Mouse (Mus musculus) heart, embryonic 13.5 days (tissue): ENCODE results near the gene Rabl2. TPM values are rescaled to one million over a fixed set of nuclear protein-coding genes. Genes with fewer than 3 reads are reported as not detected.

ENCODE experiments used
- ATAC-seq: fragments of 200-750 bp; cut with Nextera tagmentation; 2 replicates; pipeline ENCODE4 v1.8.0; 2017; ENCODE audit warnings: moderate TSS enrichment; ENCODE audit not compliant: insufficient number of reproducible peaks, low FRiP score, low TSS enrichment; ENCODE audit errors: extremely low read depth
- H3K27ac ChIP-seq: fragments of 300-500 bp; sonication (generic); replicated peaks from 2 replicates; pipeline ENCODE4 v1.5.1; 2015; ENCODE audit warnings: moderate library complexity, mild to moderate bottlenecking, inconsistent platforms
- H3K27me3 ChIP-seq: fragments of 300-500 bp; sonication (generic); replicated peaks from 2 replicates; pipeline ENCODE4 v1.6.1; 2015; ENCODE audit warnings: mild to moderate bottlenecking, inconsistent platforms
- H3K36me3 ChIP-seq: fragments of 300-500 bp; sonication (generic); 2 replicates; pipeline ENCODE4 v1.6.1; 2015; ENCODE audit warnings: mild to moderate bottlenecking, inconsistent platforms
- H3K4me1 ChIP-seq: fragments of 300-500 bp; sonication (generic); 2 replicates; pipeline ENCODE4 v1.6.1; 2015; ENCODE audit warnings: inconsistent platforms
- H3K4me2 ChIP-seq: fragments of 300-500 bp; sonication (generic); 2 replicates; pipeline ENCODE4 v1.6.1; 2015; ENCODE audit warnings: inconsistent platforms, mild to moderate bottlenecking, moderate library complexity
- H3K4me3 ChIP-seq: fragments of 300-500 bp; sonication (generic); 2 replicates; pipeline ENCODE4 v1.5.1; 2015; ENCODE audit warnings: moderate library complexity, mild to moderate bottlenecking, inconsistent platforms
- H3K9ac ChIP-seq: fragments of 300-500 bp; sonication (generic); 2 replicates; pipeline ENCODE4 v1.6.1; 2015; ENCODE audit warnings: inconsistent platforms, mild to moderate bottlenecking, moderate library complexity
- H3K9me3 ChIP-seq: fragments of 300-500 bp; sonication (generic); 2 replicates; pipeline ENCODE4 v1.6.1; 2016; ENCODE audit warnings: inconsistent platforms
- WGBS: fragments of 180-500 bp; shearing (Covaris S2); methylation state at CpG from one replicate; pipeline ENCODE4 v1.1.7; 2015; ENCODE audit warnings: mixed read lengths; 5-methylcytosine and 5-hydroxymethylcytosine counted together
- polyA plus RNA-seq: library from polyadenylated mRNA; unstranded; fragments of >200 nt; fragmentation: Nextera tagmentation; extraction: Ambion mirVana; gene quantifications from 2 replicates; pipeline ENCODE4 v1.2.1, GENCODE M21; 2015

Rabl2 gene
- polyA plus RNA-seq, 1 experiment from 2014 or later: 21.4 TPM

DNA sequence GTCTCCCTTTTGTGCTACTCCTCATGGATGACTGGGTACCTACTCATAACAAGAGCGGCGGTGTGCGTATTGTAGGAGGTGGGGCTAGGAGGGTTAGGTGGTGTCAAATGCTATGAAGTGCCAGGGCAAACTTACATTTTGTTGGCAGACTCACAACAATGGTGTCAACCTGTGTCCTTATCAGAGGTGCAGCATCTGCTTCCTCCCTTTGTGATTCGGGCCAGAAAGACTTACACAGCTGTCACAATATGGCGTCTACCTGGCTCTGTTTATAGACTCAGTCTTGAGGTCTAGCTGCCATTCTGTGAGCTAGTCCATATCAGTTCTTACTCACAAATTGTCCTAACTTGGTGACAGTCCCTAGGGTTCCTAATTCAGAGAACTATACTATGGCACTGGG, 6.6 kb downstream of the Rabl2 start:
- Histone ChIP-seq H3K4me3 (no peak overlapping the region), H3K4me2 (no peak overlapping the region), H3K27ac (no peak overlapping the region), H3K27me3 (no peaks in the 10 kb centered on the region), H3K4me1 (no peaks in the 10 kb centered on the region), H3K9me3 (no peaks in the 10 kb centered on the region), H3K36me3 (peaks cover 29% of the 10 kb centered on the region), H3K9ac (no peak overlapping the region)
- no peak for ATAC-seq
- 68% methylated on average over 5 of the region's 5 CpGs for WGBS

DNA sequence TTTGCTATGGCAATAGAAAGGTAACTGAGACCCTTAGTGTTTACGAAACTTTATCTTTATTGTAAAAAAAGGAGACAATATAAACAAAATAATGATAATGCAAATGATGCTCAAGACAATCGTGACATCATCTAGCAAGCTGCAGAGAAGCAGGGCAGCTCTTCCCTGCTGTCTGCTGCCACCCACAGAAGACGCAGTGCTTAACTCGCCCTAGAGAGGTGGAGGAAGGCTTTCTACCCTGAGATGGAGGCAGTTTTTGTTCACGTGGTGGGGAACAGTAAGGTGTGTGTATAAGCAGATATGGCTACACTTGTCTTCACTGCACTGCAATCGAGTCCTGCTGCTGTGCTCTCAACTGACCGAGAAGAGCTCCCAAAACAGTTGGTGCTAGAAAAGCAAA, 9.2 kb downstream of the Rabl2 start:
- no peaks in the 10 kb centered on the region for H3K9me3 ChIP-seq

DNA sequence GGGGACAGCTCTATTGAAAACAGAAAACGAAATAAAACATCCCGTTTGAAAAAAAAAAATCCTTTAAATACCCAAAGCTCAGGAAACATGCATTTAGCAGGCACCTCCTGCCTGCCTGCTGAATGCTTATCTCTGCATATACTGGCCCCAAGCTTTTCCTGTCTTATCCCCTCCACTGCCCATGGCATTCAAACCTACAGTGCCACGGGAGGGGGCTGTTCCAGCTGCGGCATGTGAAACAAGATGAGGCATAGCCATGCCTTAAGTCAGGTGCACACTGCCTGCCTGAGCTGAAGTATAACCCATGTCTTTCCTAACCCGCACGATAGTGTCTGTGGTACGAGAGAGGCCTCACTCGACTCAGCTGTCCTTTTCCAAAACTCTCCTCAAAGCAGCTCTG, 19.6 kb downstream of the Rabl2 start:
- Histone ChIP-seq H3K27ac (no peak overlapping the region), H3K27me3 (no peaks in the 10 kb centered on the region), H3K9ac (no peak overlapping the region), H3K4me2 (no peak overlapping the region), H3K4me1 (no peaks in the 10 kb centered on the region), H3K9me3 (no peaks in the 10 kb centered on the region), H3K36me3 (no peaks in the 10 kb centered on the region), H3K4me3 (no peak overlapping the region)
- WGBS: 48% methylated on average over 8 of the region's 8 CpGs
- ATAC-seq: no peak

More for the DNA sequence above, 9.2 kb downstream of the Rabl2 start:
- Histone ChIP-seq H3K27me3 (no peaks in the 10 kb centered on the region), H3K4me3 (no peak overlapping the region), H3K4me1 (no peaks in the 10 kb centered on the region), H3K4me2 (no peak overlapping the region), H3K36me3 (peaks cover 24% of the 10 kb centered on the region), H3K9ac (no peak overlapping the region), H3K27ac (no peak overlapping the region)
- no peak for ATAC-seq
- 78% methylated on average over 7 of the region's 7 CpGs for WGBS

DNA sequence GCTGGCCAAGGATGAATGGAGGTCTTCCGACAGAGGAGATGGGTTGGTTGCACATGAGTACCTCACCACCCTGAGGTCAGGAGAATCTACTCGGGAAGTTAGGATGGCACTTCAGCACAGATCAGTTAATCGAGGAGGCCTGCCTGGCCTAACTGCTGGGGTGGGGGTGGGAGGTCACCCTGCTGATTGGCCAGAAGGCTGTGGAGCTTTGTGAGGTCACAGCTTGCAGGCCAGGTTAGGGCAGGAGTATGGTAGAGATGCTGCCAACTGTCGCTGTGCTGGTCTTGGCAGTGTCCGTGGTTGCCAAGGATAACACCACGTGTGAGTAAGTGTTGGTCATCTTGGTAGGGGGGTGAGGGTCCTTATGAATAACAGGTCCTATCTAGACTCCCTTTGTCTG, 23.6 kb downstream of the Rabl2 start, which contains the start of gene Acr:
Gene Acr, plus strand, starts transcription at position 213 of the 400 bp plus-strand sequence.
- ATAC-seq: no peak
- WGBS: 81% methylated on average over 6 of the region's 6 CpGs
- H3K4me2 ChIP-seq: no peak within 1 kb of the TSS

GRCm38 (mm10) chr15:89559202-89559731, 32.5 kb downstream of the Rabl2 start:
- Histone ChIP-seq H3K4me3 (no peak overlapping the region), H3K4me2 (no peak overlapping the region), H3K4me1 (peaks cover 29% of the 10 kb centered on the region), H3K36me3 (0 out of 2 replicates have a peak, but pooled peaks cover 5% of the 10 kb centered on the region), H3K27me3 (peaks cover 56% of the 10 kb centered on the region), H3K27ac (no peak overlapping the region), H3K9me3 (no peaks in the 10 kb centered on the region), H3K9ac (no peak overlapping the region)
- ATAC-seq: peak; percentile 45; the same call in 1 of the 2 replicates
- 42% methylated on average over 10 of the region's 10 CpGs for WGBS

More for the DNA sequence above, 23.6 kb downstream of the Rabl2 start, which contains the start of gene Acr:
- Histone ChIP-seq H3K9ac (no peak within 1 kb of the TSS), H3K4me1 (no peaks in the 10 kb centered on the region), H3K9me3 (no peaks in the 10 kb centered on the region), H3K27me3 (no peaks in the 10 kb centered on the region), H3K27ac (no peak within 1 kb of the TSS), H3K36me3 (no peaks in the 10 kb centered on the region), H3K4me3 (no peak within 1 kb of the TSS)

DNA sequence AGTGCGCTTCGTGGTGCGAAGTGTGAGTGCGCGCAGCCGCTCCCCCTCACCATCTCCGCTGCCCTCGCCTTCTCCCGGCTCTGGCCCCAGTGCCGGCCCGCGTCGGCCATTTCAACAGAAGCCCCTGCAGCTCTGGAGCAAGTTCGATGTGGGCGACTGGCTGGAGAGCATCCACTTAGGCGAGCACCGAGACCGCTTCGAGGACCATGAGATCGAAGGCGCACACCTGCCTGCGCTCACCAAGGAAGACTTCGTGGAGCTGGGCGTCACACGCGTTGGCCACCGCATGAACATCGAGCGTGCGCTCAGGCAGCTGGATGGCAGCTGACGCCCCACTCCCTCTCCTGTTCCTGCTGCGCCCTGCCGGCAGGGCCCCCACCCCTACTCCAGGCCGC, 33.7 kb downstream of the Rabl2 start:
- Histone ChIP-seq H3K36me3 (0 out of 2 replicates have a peak, but pooled peaks cover 5% of the 10 kb centered on the region), H3K27me3 (peaks cover 56% of the 10 kb centered on the region), H3K9me3 (no peaks in the 10 kb centered on the region), H3K4me1 (peaks cover 29% of the 10 kb centered on the region), H3K4me2 (peak overlapping the region; percentile 67), H3K9ac (peak overlapping the region; percentile 58), H3K27ac (no peak overlapping the region), H3K4me3 (peak overlapping the region; percentile 45)
- 18% methylated on average over 33 of the region's 34 CpGs for WGBS
- no peak for ATAC-seq

DNA sequence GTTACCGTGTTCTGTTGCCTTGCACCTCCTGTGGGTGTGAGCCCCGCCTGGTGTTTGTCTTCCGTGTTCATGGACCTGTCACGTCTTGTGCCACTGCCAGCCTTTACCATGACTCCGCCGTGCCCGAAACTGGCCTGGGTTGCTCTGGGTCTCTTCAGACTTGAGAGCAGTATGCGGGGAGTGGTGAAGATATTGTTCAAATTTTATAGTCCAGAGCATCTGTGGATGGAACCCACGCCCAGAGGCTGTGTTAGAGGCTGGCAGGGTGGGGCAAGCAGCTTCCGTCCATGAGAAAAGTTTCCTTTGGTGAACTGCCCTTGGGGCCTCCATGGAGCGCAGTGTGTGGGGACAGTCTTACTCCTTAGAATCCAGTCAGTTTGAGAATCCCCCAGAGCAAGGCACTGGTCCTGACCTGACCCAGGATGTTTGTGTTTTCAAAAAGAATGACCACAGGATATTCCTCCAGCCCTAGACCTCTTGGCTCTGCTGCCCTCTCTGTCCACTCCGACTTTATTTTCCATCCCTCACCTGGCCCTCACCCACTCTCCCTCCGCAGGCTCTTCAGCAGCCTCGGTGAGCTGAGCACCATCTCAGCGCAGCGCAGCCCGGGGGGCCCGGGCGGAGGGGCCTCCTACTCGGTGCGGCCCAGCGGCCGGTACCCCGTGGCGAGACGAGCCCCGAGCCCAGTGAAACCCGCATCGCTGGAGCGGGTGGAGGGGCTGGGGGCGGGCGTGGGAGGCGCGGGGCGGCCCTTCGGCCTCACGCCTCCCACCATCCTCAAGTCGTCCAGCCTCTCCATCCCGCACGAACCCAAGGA, 34.3 kb downstream of the Rabl2 start:
- H3K4me2 ChIP-seq: peak overlapping the region; percentile 67
- 0 out of 2 replicates have a peak, but pooled peaks cover 6% of the 10 kb centered on the region for H3K36me3 ChIP-seq
- H3K9ac ChIP-seq: peak overlapping the region; percentile 58
- peaks cover 29% of the 10 kb centered on the region for H3K4me1 ChIP-seq
- WGBS: 18% methylated on average over 36 of the region's 40 CpGs
- peaks cover 56% of the 10 kb centered on the region for H3K27me3 ChIP-seq
- H3K9me3 ChIP-seq: no peaks in the 10 kb centered on the region
- H3K27ac ChIP-seq: no peak overlapping the region
- peak overlapping the region; percentile 45 for H3K4me3 ChIP-seq
- no peak for ATAC-seq

GRCm38 (mm10) chr15:89556401-89557178, 35.1 kb downstream of the Rabl2 start:
- WGBS: 22% methylated on average over 23 of the region's 23 CpGs
- peak overlapping the region; percentile 56 for H3K9ac ChIP-seq
- H3K36me3 ChIP-seq: 0 out of 2 replicates have a peak, but pooled peaks cover 10% of the 10 kb centered on the region
- peaks cover 29% of the 10 kb centered on the region for H3K4me1 ChIP-seq
- no peak for ATAC-seq
- no peak overlapping the region for H3K27ac ChIP-seq
- peaks cover 56% of the 10 kb centered on the region for H3K27me3 ChIP-seq
- H3K9me3 ChIP-seq: no peaks in the 10 kb centered on the region
- peak overlapping the region; percentile 45 for H3K4me3 ChIP-seq
- peak overlapping the region; percentile 67 for H3K4me2 ChIP-seq

DNA sequence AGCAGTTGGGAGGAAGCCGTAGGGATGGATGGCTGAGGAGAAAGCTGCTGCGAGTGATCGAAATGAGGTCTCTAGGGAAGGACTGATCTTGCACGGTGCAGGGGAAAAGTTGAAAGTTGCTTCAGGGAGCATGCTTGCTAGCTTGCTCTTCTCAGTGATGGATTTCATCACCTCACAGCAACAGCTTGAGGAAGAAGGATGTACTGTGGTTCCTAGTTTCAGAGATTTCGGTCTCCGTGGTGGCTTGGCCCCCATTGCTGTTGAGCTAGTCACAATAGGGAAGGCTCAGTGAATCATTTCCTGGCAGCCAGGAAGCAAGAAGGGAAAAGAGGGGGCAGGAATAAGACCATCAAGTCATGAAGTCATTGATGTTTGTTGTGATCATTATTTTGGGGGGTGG, 36.1 kb downstream of the Rabl2 start:
- Histone ChIP-seq H3K4me3 (no peak overlapping the region), H3K27ac (no peak overlapping the region), H3K9me3 (no peaks in the 10 kb centered on the region), H3K36me3 (0 out of 2 replicates have a peak, but pooled peaks cover 10% of the 10 kb centered on the region), H3K4me1 (peaks cover 29% of the 10 kb centered on the region), H3K27me3 (peaks cover 57% of the 10 kb centered on the region), H3K4me2 (no peak overlapping the region), H3K9ac (no peak overlapping the region)
- 82% methylated on average over 6 of the region's 6 CpGs for WGBS
- ATAC-seq: no peak

GRCm38 (mm10) chr15:89551733-89552132, 40.0 kb downstream of the Rabl2 start:
- no peak overlapping the region for H3K4me2 ChIP-seq
- 64% methylated on average over 1 of the region's 1 CpGs for WGBS
- no peak for ATAC-seq

DNA sequence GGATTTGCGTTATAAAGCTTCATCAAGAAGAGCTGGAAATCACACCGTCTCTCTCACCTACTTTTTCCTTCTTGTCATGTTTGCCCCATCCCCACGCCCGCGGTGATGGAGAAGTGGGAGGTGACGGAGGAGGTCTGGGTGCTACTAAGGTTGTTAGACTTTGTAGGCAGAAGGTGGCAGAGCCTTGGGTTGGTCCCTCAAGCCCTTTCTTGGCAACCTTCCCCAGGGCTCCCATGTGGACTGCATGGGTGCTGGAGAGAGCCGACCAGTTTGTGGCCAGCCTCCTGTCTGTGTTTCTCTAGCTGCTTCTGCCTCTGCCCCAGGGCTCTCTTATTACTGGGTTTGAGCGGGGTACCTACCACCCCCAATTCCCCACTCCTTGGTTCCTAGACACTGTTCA, 41.2 kb downstream of the Rabl2 start:
- Histone ChIP-seq H3K4me3 (no peak overlapping the region), H3K27ac (no peak overlapping the region), H3K27me3 (peaks cover 57% of the 10 kb centered on the region), H3K9me3 (no peaks in the 10 kb centered on the region), H3K9ac (no peak overlapping the region), H3K4me2 (no peak overlapping the region), H3K36me3 (peaks cover 31% of the 10 kb centered on the region), H3K4me1 (peaks cover 18% of the 10 kb centered on the region)
- WGBS: 87% methylated on average over 8 of the region's 8 CpGs
- ATAC-seq: no peak

More at GRCm38 (mm10) chr15:89551733-89552132, 40.0 kb downstream of the Rabl2 start:
- Histone ChIP-seq H3K4me1 (peaks cover 26% of the 10 kb centered on the region), H3K9ac (no peak overlapping the region), H3K36me3 (peaks cover 22% of the 10 kb centered on the region), H3K27me3 (peaks cover 63% of the 10 kb centered on the region), H3K27ac (no peak overlapping the region), H3K4me3 (no peak overlapping the region), H3K9me3 (no peaks in the 10 kb centered on the region)
